Mouse (Mus musculus) testis, adult 2 months (tissue): ENCODE data around the gene Lrrc20. TPM values are rescaled to one million over a fixed set of nuclear protein-coding genes. Genes with fewer than 3 reads are reported as not detected.

Experiments used
- H3K27ac ChIP-seq: fragments of 200-500 bp; 2 replicates; pipeline ENCODE4 v1.5.1; 2012; ENCODE audit warnings: low read depth, low read length; ENCODE audit not compliant: control insufficient read depth, insufficient read depth
- H3K27me3 ChIP-seq: fragments of 200-500 bp; 2 replicates; pipeline ENCODE4 v1.6.1; 2012; ENCODE audit warnings: mild to moderate bottlenecking, low read length, moderate library complexity; ENCODE audit not compliant: control insufficient read depth, insufficient read depth
- H3K36me3 ChIP-seq: fragments of 200-500 bp; 2 replicates; pipeline ENCODE4 v1.6.1; 2012; ENCODE audit warnings: mild to moderate bottlenecking, low read length; ENCODE audit not compliant: control insufficient read depth, insufficient read depth
- H3K4me1 ChIP-seq: fragments of 200-500 bp; 2 replicates; pipeline ENCODE4 v1.6.1; 2012; ENCODE audit warnings: low read length; ENCODE audit not compliant: control insufficient read depth, insufficient read depth
- H3K4me3 ChIP-seq: fragments of 200-500 bp; 2 replicates; pipeline ENCODE4 v1.5.1; 2012; ENCODE audit warnings: low read depth, mild to moderate bottlenecking, low read length, moderate library complexity, mixed read lengths; ENCODE audit not compliant: control insufficient read depth
- CTCF ChIP-seq: fragments of 200-500 bp; IDR thresholded peaks from 2 replicates; pipeline ENCODE4 v1.5.1; 2012; ENCODE audit warnings: low read depth, mild to moderate bottlenecking, inconsistent platforms, low read length, moderate library complexity; ENCODE audit not compliant: control insufficient read depth, insufficient read depth, insufficient replicate concordance
- POLR2A ChIP-seq: fragments of 200-500 bp; IDR thresholded peaks from 2 replicates; pipeline ENCODE4 v1.6.1; 2012; ENCODE audit warnings: low read depth, mild to moderate bottlenecking, inconsistent platforms, low read length, moderate library complexity; ENCODE audit not compliant: control insufficient read depth
- polyA plus RNA-seq: library from polyadenylated mRNA; depleted of rRNA; stranded (reverse); fragments of >200 nt; gene quantifications from 2 replicates; pipeline ENCODE4 v1.2.3, GENCODE M21; 2012; rRNA removed

Gene Lrrc20
- polyA plus RNA-seq, 1 experiment, result 3.3 TPM

DNA sequence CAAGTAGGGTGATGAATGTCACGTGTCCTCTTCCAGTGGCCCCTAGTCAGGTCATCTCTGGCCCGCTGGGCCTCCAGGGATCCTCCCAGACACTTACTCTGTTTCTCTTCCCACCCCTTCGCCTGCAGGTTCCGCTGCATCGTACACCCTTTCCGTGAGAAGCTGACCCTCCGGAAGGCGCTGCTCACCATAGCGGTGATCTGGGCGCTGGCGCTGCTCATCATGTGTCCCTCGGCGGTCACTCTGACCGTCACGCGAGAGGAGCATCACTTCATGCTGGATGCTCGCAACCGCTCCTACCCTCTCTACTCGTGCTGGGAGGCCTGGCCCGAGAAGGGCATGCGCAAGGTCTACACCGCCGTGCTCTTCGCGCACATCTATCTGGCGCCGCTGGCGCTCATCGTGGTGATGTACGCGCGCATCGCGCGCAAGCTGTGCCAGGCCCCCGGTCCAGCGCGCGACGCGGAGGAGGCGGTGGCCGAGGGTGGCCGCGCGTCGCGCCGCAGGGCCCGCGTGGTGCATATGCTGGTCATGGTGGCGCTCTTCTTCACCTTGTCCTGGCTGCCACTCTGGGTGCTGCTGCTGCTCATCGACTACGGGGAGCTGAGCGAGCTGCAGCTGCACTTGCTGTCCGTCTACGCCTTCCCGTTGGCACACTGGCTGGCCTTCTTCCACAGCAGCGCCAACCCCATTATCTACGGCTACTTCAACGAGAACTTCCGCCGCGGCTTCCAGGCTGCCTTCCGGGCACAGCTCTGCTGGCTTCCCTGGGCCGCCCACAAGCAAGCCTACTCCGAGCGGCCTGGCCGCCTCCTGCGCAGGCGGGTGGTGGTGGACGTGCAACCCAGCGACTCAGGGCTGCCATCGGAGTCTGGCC, 150.0 kb downstream of the Lrrc20 start:
- TF ChIP-seq POLR2A (no peak), CTCF (no peak)
- H3K27me3 ChIP-seq, result no peaks in the 10 kb centered on the region
- H3K27ac ChIP-seq, result no peak overlapping the region
- H3K4me1 ChIP-seq, result peaks cover 14% of the 10 kb centered on the region
- H3K4me3 ChIP-seq, result peak overlapping the region; percentile 41
- no peaks in the 10 kb centered on the region for H3K36me3 ChIP-seq

DNA sequence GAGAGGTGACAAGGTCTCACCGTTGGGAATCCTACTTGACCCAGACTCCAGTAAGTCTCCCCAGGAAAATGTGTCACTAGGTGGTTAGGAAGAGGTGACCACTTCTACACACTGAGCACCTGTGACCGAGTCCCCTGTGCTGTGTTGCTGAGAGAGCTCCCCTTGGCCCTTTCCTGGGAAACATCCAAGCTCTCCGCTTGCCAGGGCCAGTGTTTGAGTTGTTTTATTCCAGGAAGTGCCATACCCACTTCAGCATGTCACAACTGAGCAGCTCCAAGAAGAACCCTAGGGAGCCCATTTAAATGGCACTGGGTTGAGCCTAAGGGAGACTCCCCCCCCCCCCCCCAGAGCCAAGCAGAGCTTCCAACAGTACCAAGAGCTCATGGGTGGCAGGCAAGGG, 150.9 kb downstream of the Lrrc20 start:
- Histone ChIP-seq H3K36me3 (no peaks in the 10 kb centered on the region), H3K27me3 (no peaks in the 10 kb centered on the region), H3K4me3 (no peak overlapping the region), H3K4me1 (peaks cover 14% of the 10 kb centered on the region), H3K27ac (no peak overlapping the region)
- TF ChIP-seq CTCF (no peak), POLR2A (no peak)

DNA sequence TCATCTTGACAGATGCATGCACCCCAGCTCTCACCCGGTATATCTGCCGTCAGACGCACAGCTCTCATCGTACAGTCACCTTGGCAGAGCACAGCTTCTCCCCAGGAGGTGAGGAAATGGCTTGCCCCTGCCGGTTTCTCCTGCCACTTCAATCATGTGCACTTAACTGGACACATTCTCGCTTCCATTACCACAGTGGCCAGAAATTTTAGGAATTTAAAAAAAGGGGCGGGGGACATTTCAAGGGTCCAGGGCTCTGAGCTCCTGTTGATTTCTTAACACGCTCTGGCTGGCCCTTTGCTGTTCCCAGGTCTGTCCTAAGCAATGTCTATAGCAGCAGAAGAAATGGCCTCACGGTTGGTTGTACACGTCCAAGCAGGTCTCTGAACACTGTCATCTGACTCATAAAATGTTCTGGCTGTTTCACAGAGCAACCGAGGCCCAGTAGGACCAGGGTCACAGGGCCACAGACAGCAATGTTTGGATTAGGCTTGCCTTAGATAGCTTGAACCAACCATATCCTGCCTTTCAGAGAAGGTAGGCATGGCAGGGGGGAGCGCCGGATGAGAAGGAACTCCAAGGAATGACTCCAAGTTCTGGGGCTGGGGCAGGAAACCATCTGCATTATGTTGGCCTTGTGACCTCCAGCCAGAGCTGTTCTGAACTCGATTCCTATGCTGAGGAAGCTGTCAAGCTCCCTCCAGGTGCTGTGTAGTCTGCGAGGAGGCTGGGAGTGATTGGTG, 151.8 kb downstream of the Lrrc20 start:
- H3K27ac ChIP-seq, result no peak overlapping the region
- no peaks in the 10 kb centered on the region for H3K27me3 ChIP-seq
- no peak for TF ChIP-seq CTCF
- TF ChIP-seq POLR2A, result no peak
- no peak overlapping the region for H3K4me3 ChIP-seq
- H3K36me3 ChIP-seq, result no peaks in the 10 kb centered on the region
- peaks cover 14% of the 10 kb centered on the region for H3K4me1 ChIP-seq

DNA sequence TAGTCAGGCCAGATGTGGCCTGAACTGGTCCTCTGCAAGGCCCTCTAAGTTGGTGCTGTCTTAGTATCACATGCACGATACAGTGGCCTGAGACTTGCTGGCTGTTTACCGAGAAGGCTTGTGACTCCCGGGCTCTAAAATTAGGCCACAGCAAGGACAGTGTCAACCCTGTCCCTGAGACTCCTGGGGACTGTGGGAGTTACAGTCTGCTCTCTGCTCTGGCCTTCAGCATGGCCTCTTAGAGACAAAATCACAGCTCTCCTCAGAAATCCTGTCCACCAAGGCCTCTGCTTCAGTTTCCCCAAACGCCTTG, 152.3 kb downstream of the Lrrc20 start:
- no peaks in the 10 kb centered on the region for H3K36me3 ChIP-seq
- no peak overlapping the region for H3K4me3 ChIP-seq
- H3K4me1 ChIP-seq, result peaks cover 14% of the 10 kb centered on the region
- TF ChIP-seq POLR2A (no peak), CTCF (no peak)
- no peak overlapping the region for H3K27ac ChIP-seq
- H3K27me3 ChIP-seq, result no peaks in the 10 kb centered on the region

Other genes starting within 250 kb of the Lrrc20 start
- gene Adamts14, start 202.4 kb upstream of the Lrrc20 start, polyA plus RNA-seq, result 0.61 and 0.77 TPM in 2 replicates
- not detected in 2 replicates for gene Prf1, start 178.0 kb upstream of the Lrrc20 start, polyA plus RNA-seq
- 6.7 and 7.5 TPM in 2 replicates for gene Pald1, start 92.3 kb upstream of the Lrrc20 start, polyA plus RNA-seq
- gene Nodal, start 57.8 kb upstream of the Lrrc20 start, polyA plus RNA-seq, result 0.06 TPM in 1 of 2 replicates, not detected in the other
- 31.4 and 33.7 TPM in 2 replicates for gene Eif4ebp2, start 23.1 kb upstream of the Lrrc20 start, polyA plus RNA-seq
- gene Npffr1, start 119.7 kb downstream of the Lrrc20 start, polyA plus RNA-seq, result 0.62 and 0.71 TPM in 2 replicates
- 11.3 and 11.5 TPM in 2 replicates for gene Ppa1, start 172.8 kb downstream of the Lrrc20 start, polyA plus RNA-seq
- gene Sar1a, start 204.5 kb downstream of the Lrrc20 start, polyA plus RNA-seq, result 88.5 and 101 TPM in 2 replicates
- gene Tysnd1, start 219.7 kb downstream of the Lrrc20 start, polyA plus RNA-seq, result 16.3 and 21.3 TPM in 2 replicates
- gene Aifm2, start 239.5 kb downstream of the Lrrc20 start, polyA plus RNA-seq, result 23.0 and 28.8 TPM in 2 replicates